Comparison of ENCODE assay signal across 11 mouse cellular contexts in the genomic region with DNA sequence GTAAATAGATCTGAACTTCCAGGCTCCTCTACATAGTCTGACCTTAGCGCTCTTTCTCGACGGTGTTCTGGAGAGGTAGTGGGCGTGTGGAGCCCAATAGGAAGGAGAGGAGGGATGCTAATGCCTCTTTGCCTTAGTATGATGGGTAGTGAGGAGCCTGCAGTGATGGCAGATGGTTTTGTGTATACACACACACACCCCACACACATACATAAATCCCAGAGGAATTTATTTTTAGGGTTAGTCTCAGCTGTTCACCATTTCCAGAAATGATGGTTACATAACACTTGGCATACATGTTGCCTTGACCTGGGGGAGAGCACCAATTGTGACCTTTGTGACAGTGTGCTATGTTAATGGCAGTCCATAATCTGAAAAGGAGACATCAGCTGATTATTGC. TPM values are rescaled to one million over a fixed set of nuclear protein-coding genes. Genes with fewer than 3 reads are reported as not detected.
A peak's percentile ranks its signal among the peaks of the same experiment; 100 is the strongest.
DNase-seq lines count a peak whose midpoint lies in the region; ATAC-seq and TF ChIP-seq lines count a peak whose summit lies in the region.
"Had no signal": no experiment of that assay in that cellular context is flagged by ENCODE, and none has a peak within 500 bp of the region (broad histone marks: within the 10 kb centered on the region; RNA-seq: fewer than 3 reads in every experiment).

No protein-coding gene starts in this region.

- no peak overlapping the region for H3K27ac ChIP-seq in kidney, embryonic 14.5 days (ENCODE audit: low read depth, low read length)
- H3K27ac ChIP-seq in embryonic facial prominence, embryonic 10.5 days (replicated peaks): no peak overlapping the region
- no peak overlapping the region for H3K27ac ChIP-seq in intestine, postnatal 0 days (ENCODE audit: low read depth, low read length)
- H3K27ac ChIP-seq: hindbrain, embryonic 14.5 days; kidney, postnatal 0 days; stomach, postnatal 0 days had no signal

- H3K4me1 ChIP-seq in kidney, embryonic 14.5 days (ENCODE audit: control insufficient read depth, insufficient read depth, low read length): no peaks in the 10 kb centered on the region
- H3K4me1 ChIP-seq in G1E (ENCODE audit: insufficient read depth, low read depth, low read length): peaks cover 70% of the 10 kb centered on the region
- peaks cover 14% of the 10 kb centered on the region for H3K4me1 ChIP-seq in embryonic facial prominence, embryonic 10.5 days
- no peaks in the 10 kb centered on the region for H3K4me1 ChIP-seq in intestine, postnatal 0 days (replicated peaks; ENCODE audit: control insufficient read depth, insufficient read depth, low read length)

- H3K9ac ChIP-seq in kidney, embryonic 14.5 days (ENCODE audit: low read depth, low read length): no peak overlapping the region
- no peak overlapping the region for H3K9ac ChIP-seq in intestine, postnatal 0 days (ENCODE audit: low read depth, low read length)
- H3K9ac ChIP-seq: hindbrain, embryonic 14.5 days had no signal

- H3K4me2 ChIP-seq in kidney, embryonic 14.5 days (replicated peaks; ENCODE audit: low read depth, low read length): no peak overlapping the region
- no peak overlapping the region for H3K4me2 ChIP-seq in intestine, postnatal 0 days (replicated peaks; ENCODE audit: low read depth)
- H3K4me2 ChIP-seq: hindbrain, embryonic 14.5 days had no signal

- no peak for TF ChIP-seq CTCF in G1E (IDR thresholded peaks at IDR 0.05; ENCODE audit: low read depth, low read length)
- TF ChIP-seq CTCF in intestine, postnatal 0 days (IDR thresholded peaks at IDR 0.05; ENCODE audit: low read depth): no peak

- H3K4me3 ChIP-seq in kidney, embryonic 14.5 days (ENCODE audit: low read length): no peak overlapping the region
- H3K4me3 ChIP-seq in G1E (ENCODE audit: low read depth, low read length): peak overlapping the region; percentile 40; the same call in 1 of the 2 replicates
- no peak overlapping the region for H3K4me3 ChIP-seq in embryonic facial prominence, embryonic 10.5 days
- no peak overlapping the region for H3K4me3 ChIP-seq in intestine, postnatal 0 days (ENCODE audit: low read depth, low read length)

- no peaks in the 10 kb centered on the region for H3K27me3 ChIP-seq in kidney, embryonic 14.5 days (ENCODE audit: control insufficient read depth, insufficient read depth, low read length)
- H3K27me3 ChIP-seq in G1E (ENCODE audit: insufficient read depth, low read length): no peaks in the 10 kb centered on the region
- H3K27me3 ChIP-seq in embryonic facial prominence, embryonic 10.5 days (replicated peaks; ENCODE audit: low read depth, poor library complexity, severe bottlenecking): no peaks in the 10 kb centered on the region
- no peaks in the 10 kb centered on the region for H3K27me3 ChIP-seq in intestine, postnatal 0 days (replicated peaks; ENCODE audit: control insufficient read depth, insufficient read depth, low read length)

- WGBS in kidney, embryonic 14.5 days: 89% methylated on average over 4 of the region's 4 CpGs
- 92% methylated on average over 4 of the region's 4 CpGs for WGBS in embryonic facial prominence, embryonic 10.5 days
- 74% methylated on average over 4 of the region's 4 CpGs for WGBS in intestine, postnatal 0 days

- DNase-seq in kidney, adult 9 months: peak; percentile 38
- DNase-seq in G1E (ENCODE audit: low spot score): no peak
- DNase-seq in brain, adult 2 months (ENCODE audit: low read depth, low spot score): peak; percentile 72
- peak; percentile 50 for DNase-seq in liver
- DNase-seq in embryo, embryonic 9.5 days (ENCODE audit: extremely low spot score): no peak
- DNase-seq in embryonic facial prominence, embryonic 10.5 days (ENCODE audit: low spot score): no peak

- no peak for ATAC-seq in kidney, embryonic 14.5 days (ENCODE audit: low FRiP score, low TSS enrichment)
- ATAC-seq in G1E (ENCODE audit: extremely low read depth, insufficient number of reproducible peaks, low FRiP score, poor library complexity, severe bottlenecking): no peak
- ATAC-seq in intestine, postnatal 0 days: no peak

- H3K36me3 ChIP-seq in kidney, embryonic 14.5 days (ENCODE audit: control insufficient read depth, insufficient read depth, low read length): peaks cover 24% of the 10 kb centered on the region
- peaks cover 28% of the 10 kb centered on the region for H3K36me3 ChIP-seq in G1E (replicated peaks)
- peaks cover 39% of the 10 kb centered on the region for H3K36me3 ChIP-seq in embryonic facial prominence, embryonic 10.5 days (replicated peaks)
- H3K36me3 ChIP-seq in intestine, postnatal 0 days (ENCODE audit: control insufficient read depth, insufficient read depth): peaks cover 15% of the 10 kb centered on the region

- no peaks in the 10 kb centered on the region for H3K9me3 ChIP-seq in kidney, embryonic 14.5 days (ENCODE audit: control insufficient read depth, low read length)
- no peaks in the 10 kb centered on the region for H3K9me3 ChIP-seq in G1E (replicated peaks)
- no peaks in the 10 kb centered on the region for H3K9me3 ChIP-seq in embryonic facial prominence, embryonic 10.5 days
- H3K9me3 ChIP-seq in intestine, postnatal 0 days (ENCODE audit: control insufficient read depth): no peaks in the 10 kb centered on the region

RNA-seq across cellular contexts. Expression of a gene that starts 2.8 kb away (rescaled TPM):
- 4.3 and 5.6 TPM in 2 replicates for polyA plus RNA-seq in kidney, embryonic 14.5 days (2014; fragmentation: Nextera tagmentation; extraction: Ambion mirVana)
- total RNA-seq in G1E (2014; fragmentation: Nextera tagmentation) (9.5 and 15.0 TPM in 2 replicates), G1E (2017) (4.8 and 6.5 TPM in 2 replicates)
- polyA plus RNA-seq in G1E (2012): 2.9 and 3.7 TPM in 2 replicates
- polyA plus RNA-seq in embryonic facial prominence, embryonic 10.5 days (2016; fragmentation: Nextera tagmentation; extraction: Ambion mirVana): 2.7 and 2.9 TPM in 2 replicates
- polyA plus RNA-seq in intestine, postnatal 0 days (2015; fragmentation: Nextera tagmentation; extraction: Ambion mirVana): 3.1 and 4.1 TPM in 2 replicates

Comparison
In these comparisons a context has a peak if more than half of its experiments do, and no peak if none do; other contexts are left out.
1. DNase-seq: peak in kidney, adult 9 months (single experiment), brain, adult 2 months (single experiment) and liver (single experiment); none in G1E (single experiment), embryo, embryonic 9.5 days (single experiment) and embryonic facial prominence, embryonic 10.5 days (single experiment).